Comparison of ENCODE assay signal across 8 mouse cellular contexts in the genomic region with DNA sequence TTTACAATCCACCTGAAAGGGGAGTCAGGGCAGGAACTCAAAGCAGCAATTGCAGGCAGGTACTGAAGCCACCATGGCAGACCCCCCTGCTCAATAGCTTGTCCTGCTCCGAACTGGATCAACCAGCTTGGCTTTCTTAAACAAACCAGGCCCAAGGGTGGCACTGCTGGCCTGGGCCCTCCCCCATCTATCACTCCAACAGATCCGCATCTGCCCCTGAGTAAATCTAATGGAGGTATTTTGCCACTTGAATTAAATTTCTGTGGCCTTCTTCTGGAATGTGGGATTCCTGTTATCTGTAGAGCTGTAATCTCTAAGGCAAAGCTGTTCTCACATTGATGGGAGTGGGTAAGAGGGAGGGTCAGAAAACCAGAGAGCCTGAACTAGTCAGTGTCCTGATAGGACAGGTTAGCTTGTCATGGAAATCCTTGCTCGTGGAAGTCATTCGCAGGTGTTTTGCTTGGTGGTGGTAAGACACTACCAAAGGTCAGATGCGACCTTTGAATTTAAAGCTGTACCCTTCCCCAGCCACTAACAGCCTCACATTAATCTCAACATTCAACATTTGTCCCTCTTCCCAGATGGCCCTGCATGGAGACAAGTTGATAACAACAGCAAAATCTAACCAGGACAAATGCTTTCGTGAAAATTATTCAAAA. TPM values are rescaled to one million over a fixed set of nuclear protein-coding genes. Genes with fewer than 3 reads are reported as not detected.
DNase-seq lines count a peak whose midpoint lies in the region; ATAC-seq and TF ChIP-seq lines count a peak whose summit lies in the region.

No protein-coding gene starts in this region.

- peak overlapping the region; percentile 53 for H3K27ac ChIP-seq in bone marrow macrophage, adult 2 months (ENCODE audit: insufficient read depth, low read depth, low read length)
- H3K27ac ChIP-seq in hindbrain, embryonic 11.5 days (ENCODE audit: low read depth, low read length): no peak overlapping the region

- DNase-seq in lung, adult 2 months: no peak
- no peak for DNase-seq in lung, postnatal 25 days (ENCODE audit: low spot score)
- peak; percentile 40 for DNase-seq in hindbrain, embryonic 11.5 days (ENCODE audit: low spot score)
- no peak for DNase-seq in cerebellum, postnatal 36 days
- no peak for DNase-seq in adrenal gland, postnatal 36 days

- no peaks in the 10 kb centered on the region; the same call in none of the 2 replicates for H3K4me1 ChIP-seq in lung, adult 2 months (ENCODE audit: control insufficient read depth, insufficient read depth, low read length)
- H3K4me1 ChIP-seq in bone marrow macrophage, adult 2 months (ENCODE audit: control insufficient read depth, insufficient read depth, low read length): peaks cover 11% of the 10 kb centered on the region
- H3K4me1 ChIP-seq in hindbrain, embryonic 11.5 days (replicated peaks; ENCODE audit: control insufficient read depth, insufficient read depth, low read length): no peaks in the 10 kb centered on the region

- peak overlapping the region; percentile 86 for H3K4me2 ChIP-seq in hindbrain, embryonic 11.5 days (replicated peaks; ENCODE audit: low read depth, low read length)

- TF ChIP-seq POLR2A in lung, adult 2 months (IDR thresholded peaks at IDR 0.05; ENCODE audit: borderline replicate concordance, extremely low read depth, low read depth, low read length): no peak
- TF ChIP-seq POLR2A in bone marrow macrophage, adult 2 months (IDR thresholded peaks at IDR 0.05; ENCODE audit: borderline replicate concordance, low read depth, low read length): no peak

- ATAC-seq in hindbrain, embryonic 11.5 days (ENCODE audit: low FRiP score): 0 out of 2 replicates have a peak, but pooled peaks have one; percentile 10
- 0 out of 2 replicates have a peak, but pooled peaks have one; percentile 0 for ATAC-seq in megakaryocyte, adult 5-6 weeks (ENCODE audit: poor library complexity, severe bottlenecking)
- ATAC-seq in activated CD4-positive, CD25-positive, alpha-beta regulatory T cell, adult 4 months: no peak

- 36% methylated on average over 6 of the region's 6 CpGs for WGBS in lung, adult 2 months
- 22% methylated on average over 6 of the region's 6 CpGs for WGBS in hindbrain, embryonic 11.5 days

- peak overlapping the region; percentile 76 for H3K9ac ChIP-seq in hindbrain, embryonic 11.5 days (ENCODE audit: low read depth, low read length)

- no peaks in the 10 kb centered on the region for H3K36me3 ChIP-seq in hindbrain, embryonic 11.5 days (ENCODE audit: control insufficient read depth, insufficient read depth, low read length)

- H3K9me3 ChIP-seq in hindbrain, embryonic 11.5 days (ENCODE audit: control insufficient read depth, low read length): no peaks in the 10 kb centered on the region

- no peak for TF ChIP-seq CTCF in lung, adult 2 months (IDR thresholded peaks at IDR 0.05; ENCODE audit: insufficient read depth, low read length)
- TF ChIP-seq CTCF in bone marrow macrophage, adult 2 months (IDR thresholded peaks at IDR 0.05; ENCODE audit: low read depth, low read length): no peak

- peak overlapping the region; percentile 70 for H3K4me3 ChIP-seq in lung, adult 2 months (replicated peaks; ENCODE audit: extremely low read depth, low read depth, low read length)
- peak overlapping the region; percentile 66 for H3K4me3 ChIP-seq in bone marrow macrophage, adult 2 months (ENCODE audit: insufficient read depth, low read length)
- peak overlapping the region; percentile 69 for H3K4me3 ChIP-seq in hindbrain, embryonic 11.5 days (ENCODE audit: low read depth, low read length)

- H3K27me3 ChIP-seq in hindbrain, embryonic 11.5 days (ENCODE audit: control insufficient read depth, insufficient read depth, low read length): no peaks in the 10 kb centered on the region

RNA-seq across cellular contexts. Expression of a gene that starts 0.5 kb away (rescaled TPM):
- not detected in 2 replicates for polyA plus RNA-seq in lung, adult 2 months (2012; rRNA removed)
- not detected in 2 replicates for polyA plus RNA-seq in bone marrow macrophage, adult 2 months (2012; ENCODE audit: insufficient read depth, insufficient read length, missing spikeins)
- 0.36 TPM in 1 of 2 replicates, not detected in the other for polyA plus RNA-seq in hindbrain, embryonic 11.5 days (2014; fragmentation: Nextera tagmentation; extraction: Ambion mirVana)
- total RNA-seq in megakaryocyte, adult 5-6 weeks (2015): not detected in 2 replicates
- not detected in 2 replicates for total RNA-seq in megakaryocyte, adult 5-6 weeks (2017)
- polyA plus RNA-seq in activated CD4-positive, CD25-positive, alpha-beta regulatory T cell, adult 4 months (2017; shearing (Covaris generic)): not detected
- total RNA-seq in adrenal gland, postnatal 36 days (2021): not detected

RNA-seq across cellular contexts. Expression of a gene that starts 1.3 kb away (rescaled TPM):
- 0.83 and 2.5 TPM in 2 replicates for polyA plus RNA-seq in lung, adult 2 months (2012; rRNA removed)
- polyA plus RNA-seq in bone marrow macrophage, adult 2 months (2012; ENCODE audit: insufficient read depth, insufficient read length, missing spikeins): 59.0 and 67.8 TPM in 2 replicates
- polyA plus RNA-seq in hindbrain, embryonic 11.5 days (2014; fragmentation: Nextera tagmentation; extraction: Ambion mirVana): 20.8 and 23.4 TPM in 2 replicates
- 84.0 and 91.6 TPM in 2 replicates for total RNA-seq in megakaryocyte, adult 5-6 weeks (2015)
- 76.1 and 77.0 TPM in 2 replicates for total RNA-seq in megakaryocyte, adult 5-6 weeks (2017)
- 10 to 100 TPM; 48.1 to 55.3 TPM for polyA plus RNA-seq in activated CD4-positive, CD25-positive, alpha-beta regulatory T cell, adult 4 months (2017; shearing (Covaris generic))
- 10 to 100 TPM in 1 of 2 experiments, 1 to 10 TPM in 1; 5.5 to 11.9 TPM for total RNA-seq in adrenal gland, postnatal 36 days (2021)
